Mouse (Mus musculus): ENCODE data around the gene Acaa1b. TPM values are rescaled to one million over a fixed set of nuclear protein-coding genes. Genes with fewer than 3 reads are reported as not detected.

Gene Acaa1b
- polyA plus RNA-seq, 1 experiment from 2014 or later: 27.6 TPM

- Histone ChIP-seq H3K27ac (ENCODE audit: low read length) (no peak overlapping the region), H3K4me1 (ENCODE audit: control insufficient read depth, low read depth, low read length) (no peaks in the 10 kb centered on the region), H3K4me3 (ENCODE audit: low read depth, low read length) (no peak overlapping the region), H3K4me2 (ENCODE audit: low read depth, low read length) (no peak overlapping the region), H3K9me3 (replicated peaks; ENCODE audit: control insufficient read depth, low read length) (no peaks in the 10 kb centered on the region), H3K9ac (ENCODE audit: low read depth, low read length) (no peak overlapping the region), H3K36me3 (ENCODE audit: control insufficient read depth, insufficient read depth) (no peaks in the 10 kb centered on the region), H3K27me3 (ENCODE audit: control insufficient read depth, insufficient read depth, low read depth, low read length) (no peaks in the 10 kb centered on the region)
- no peak for ATAC-seq (ENCODE audit: low read depth)
- 18% methylated on average over 5 of the region's 5 CpGs for WGBS (ENCODE audit: insufficient replicate concordance)
These were observed 7.3 kb downstream of the Acaa1b start for GRCm38 (mm10) chr9:119149601-119150000.

- Histone ChIP-seq H3K27ac (ENCODE audit: low read length) (no peak overlapping the region), H3K27me3 (ENCODE audit: control insufficient read depth, insufficient read depth, low read depth, low read length) (no peaks in the 10 kb centered on the region), H3K4me1 (ENCODE audit: control insufficient read depth, low read depth, low read length) (no peaks in the 10 kb centered on the region), H3K4me2 (ENCODE audit: low read depth, low read length) (no peak overlapping the region), H3K9me3 (replicated peaks; ENCODE audit: control insufficient read depth, low read length) (no peaks in the 10 kb centered on the region), H3K4me3 (ENCODE audit: low read depth, low read length) (no peak overlapping the region), H3K36me3 (ENCODE audit: control insufficient read depth, insufficient read depth) (no peaks in the 10 kb centered on the region), H3K9ac (ENCODE audit: low read depth, low read length) (no peak overlapping the region)
- no peak for ATAC-seq (ENCODE audit: low read depth)
- 53% methylated on average over 13 of the region's 13 CpGs for WGBS (ENCODE audit: insufficient replicate concordance)
These were observed 10.7 kb downstream of the Acaa1b start for GRCm38 (mm10) chr9:119146098-119146770.

- no peaks in the 10 kb centered on the region for H3K27me3 ChIP-seq (ENCODE audit: control insufficient read depth, insufficient read depth, low read depth, low read length)
- H3K27ac ChIP-seq (ENCODE audit: low read length): no peak overlapping the region
- H3K9me3 ChIP-seq (replicated peaks; ENCODE audit: control insufficient read depth, low read length): no peaks in the 10 kb centered on the region
- 57% methylated on average over 6 of the region's 6 CpGs for WGBS (ENCODE audit: insufficient replicate concordance)
- H3K4me3 ChIP-seq (ENCODE audit: low read depth, low read length): no peak overlapping the region
- H3K9ac ChIP-seq (ENCODE audit: low read depth, low read length): no peak overlapping the region
- no peak overlapping the region for H3K4me2 ChIP-seq (ENCODE audit: low read depth, low read length)
- ATAC-seq (ENCODE audit: low read depth): no peak
- H3K4me1 ChIP-seq (ENCODE audit: control insufficient read depth, low read depth, low read length): no peaks in the 10 kb centered on the region
- H3K36me3 ChIP-seq (ENCODE audit: control insufficient read depth, insufficient read depth): no peaks in the 10 kb centered on the region
These were observed 11.3 kb downstream of the Acaa1b start for GRCm38 (mm10) chr9:119145638-119146037.

DNA sequence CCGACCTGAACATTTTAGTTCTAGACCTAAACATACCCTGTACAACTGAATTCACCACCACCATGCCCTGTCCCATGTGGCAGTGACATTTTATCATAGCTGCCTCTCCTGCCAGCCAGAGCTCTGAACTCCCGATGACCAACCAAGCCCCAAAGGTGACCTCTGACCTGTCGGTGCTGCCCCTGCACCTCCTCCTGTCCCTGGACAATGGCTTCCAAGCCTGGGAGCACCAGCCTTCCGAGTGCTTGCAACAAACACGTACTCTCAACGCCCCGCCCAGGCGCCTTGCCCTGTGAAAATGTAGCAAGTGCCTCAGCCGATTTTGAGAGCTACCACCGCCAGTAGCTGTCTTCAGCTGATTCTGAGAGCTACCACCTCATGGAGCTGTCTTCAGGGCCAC lies 11.8 kb downstream of the Acaa1b start:
- Histone ChIP-seq H3K9me3 (replicated peaks; ENCODE audit: control insufficient read depth, low read length) (no peaks in the 10 kb centered on the region), H3K27ac (ENCODE audit: low read length) (no peak overlapping the region), H3K4me2 (ENCODE audit: low read depth, low read length) (no peak overlapping the region), H3K4me3 (ENCODE audit: low read depth, low read length) (no peak overlapping the region), H3K9ac (ENCODE audit: low read depth, low read length) (no peak overlapping the region), H3K36me3 (ENCODE audit: control insufficient read depth, insufficient read depth) (no peaks in the 10 kb centered on the region), H3K27me3 (ENCODE audit: control insufficient read depth, insufficient read depth, low read depth, low read length) (no peaks in the 10 kb centered on the region), H3K4me1 (ENCODE audit: control insufficient read depth, low read depth, low read length) (no peaks in the 10 kb centered on the region)
- WGBS (ENCODE audit: insufficient replicate concordance): 56% methylated on average over 10 of the region's 10 CpGs
- no peak for ATAC-seq (ENCODE audit: low read depth)

DNA sequence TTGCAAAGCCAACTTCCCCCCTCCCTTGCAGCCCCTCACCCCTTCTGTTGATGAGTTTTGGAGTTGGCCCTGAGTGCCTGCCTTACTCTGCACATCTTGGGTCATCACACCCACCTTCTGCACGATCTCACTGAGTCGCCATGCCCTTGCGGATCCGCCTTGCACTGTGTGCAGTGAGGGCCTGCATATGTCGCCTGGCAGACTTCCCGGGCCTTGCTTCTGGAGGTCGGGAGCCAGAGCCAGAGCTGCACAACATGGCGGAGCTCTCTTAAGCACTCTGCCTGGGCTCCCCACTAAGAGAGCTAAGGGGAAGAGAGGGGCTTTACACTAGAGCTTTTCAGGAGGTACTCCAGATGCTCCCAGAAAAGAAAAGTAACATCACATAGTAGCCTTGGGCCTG lies 12.2 kb downstream of the Acaa1b start:
- Histone ChIP-seq H3K4me1 (ENCODE audit: control insufficient read depth, low read depth, low read length) (no peaks in the 10 kb centered on the region), H3K4me3 (ENCODE audit: low read depth, low read length) (no peak overlapping the region), H3K4me2 (ENCODE audit: low read depth, low read length) (no peak overlapping the region), H3K36me3 (ENCODE audit: control insufficient read depth, insufficient read depth) (no peaks in the 10 kb centered on the region), H3K27me3 (ENCODE audit: control insufficient read depth, insufficient read depth, low read depth, low read length) (no peaks in the 10 kb centered on the region), H3K9ac (ENCODE audit: low read depth, low read length) (no peak overlapping the region), H3K27ac (ENCODE audit: low read length) (no peak overlapping the region), H3K9me3 (replicated peaks; ENCODE audit: control insufficient read depth, low read length) (no peaks in the 10 kb centered on the region)
- ATAC-seq (ENCODE audit: low read depth): no peak
- 66% methylated on average over 8 of the region's 8 CpGs for WGBS (ENCODE audit: insufficient replicate concordance)

GRCm38 (mm10) chr9:119143372-119143771 lies 13.5 kb downstream of the Acaa1b start:
- H3K36me3 ChIP-seq (ENCODE audit: control insufficient read depth, insufficient read depth): no peaks in the 10 kb centered on the region
- no peak overlapping the region for H3K4me2 ChIP-seq (ENCODE audit: low read depth, low read length)
- H3K4me1 ChIP-seq (ENCODE audit: control insufficient read depth, low read depth, low read length): no peaks in the 10 kb centered on the region
- H3K9me3 ChIP-seq (replicated peaks; ENCODE audit: control insufficient read depth, low read length): no peaks in the 10 kb centered on the region
- H3K9ac ChIP-seq (ENCODE audit: low read depth, low read length): no peak overlapping the region
- H3K27me3 ChIP-seq (ENCODE audit: control insufficient read depth, insufficient read depth, low read depth, low read length): no peaks in the 10 kb centered on the region
- no peak overlapping the region for H3K4me3 ChIP-seq (ENCODE audit: low read depth, low read length)
- ATAC-seq (ENCODE audit: low read depth): no peak
- H3K27ac ChIP-seq (ENCODE audit: low read length): no peak overlapping the region
- 57% methylated on average over 9 of the region's 9 CpGs for WGBS (ENCODE audit: insufficient replicate concordance)

DNA sequence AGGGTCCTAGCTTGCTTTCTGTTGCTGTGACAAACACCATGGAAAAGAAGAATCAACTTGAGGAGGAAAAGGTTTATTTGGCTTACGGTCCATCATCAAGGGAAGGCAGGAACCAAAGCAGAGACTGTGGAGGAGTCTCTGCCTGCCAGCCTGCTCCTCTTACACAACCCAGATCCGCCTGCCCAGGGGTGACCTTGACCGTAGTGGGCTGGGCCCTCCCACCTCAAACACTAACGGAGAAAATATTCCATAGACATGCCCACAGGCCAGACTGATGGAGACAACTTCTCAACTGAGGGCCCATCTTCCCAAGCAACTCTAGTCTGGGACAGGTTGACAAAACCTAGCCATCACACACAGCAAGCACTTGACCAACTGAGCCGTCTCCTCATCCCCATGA lies 14.8 kb downstream of the Acaa1b start:
- no peak overlapping the region for H3K4me2 ChIP-seq (ENCODE audit: low read depth, low read length)
- no peaks in the 10 kb centered on the region for H3K9me3 ChIP-seq (replicated peaks; ENCODE audit: control insufficient read depth, low read length)
- H3K36me3 ChIP-seq (ENCODE audit: control insufficient read depth, insufficient read depth): no peaks in the 10 kb centered on the region
- no peak overlapping the region for H3K4me3 ChIP-seq (ENCODE audit: low read depth, low read length)
- H3K27ac ChIP-seq (ENCODE audit: low read length): no peak overlapping the region
- no peaks in the 10 kb centered on the region for H3K4me1 ChIP-seq (ENCODE audit: control insufficient read depth, low read depth, low read length)
- no peak overlapping the region for H3K9ac ChIP-seq (ENCODE audit: low read depth, low read length)
- ATAC-seq (ENCODE audit: low read depth): no peak
- H3K27me3 ChIP-seq (ENCODE audit: control insufficient read depth, insufficient read depth, low read depth, low read length): no peaks in the 10 kb centered on the region
- 57% methylated on average over 5 of the region's 5 CpGs for WGBS (ENCODE audit: insufficient replicate concordance)

GRCm38 (mm10) chr9:119138836-119139235 lies 18.1 kb downstream of the Acaa1b start:
- no peaks in the 10 kb centered on the region for H3K4me1 ChIP-seq (ENCODE audit: control insufficient read depth, low read depth, low read length)
- H3K9me3 ChIP-seq (replicated peaks; ENCODE audit: control insufficient read depth, low read length): no peaks in the 10 kb centered on the region
- WGBS (ENCODE audit: insufficient replicate concordance): 53% methylated on average over 2 of the region's 2 CpGs
- no peak for ATAC-seq (ENCODE audit: low read depth)
- no peak overlapping the region for H3K4me3 ChIP-seq (ENCODE audit: low read depth, low read length)
- no peak overlapping the region for H3K9ac ChIP-seq (ENCODE audit: low read depth, low read length)
- no peaks in the 10 kb centered on the region for H3K27me3 ChIP-seq (ENCODE audit: control insufficient read depth, insufficient read depth, low read depth, low read length)
- H3K27ac ChIP-seq (ENCODE audit: low read length): no peak overlapping the region
- H3K36me3 ChIP-seq (ENCODE audit: control insufficient read depth, insufficient read depth): no peaks in the 10 kb centered on the region
- H3K4me2 ChIP-seq (ENCODE audit: low read depth, low read length): no peak overlapping the region

- H3K4me2 ChIP-seq (ENCODE audit: low read depth, low read length): no peak overlapping the region
- no peaks in the 10 kb centered on the region for H3K36me3 ChIP-seq (ENCODE audit: control insufficient read depth, insufficient read depth)
- no peak for ATAC-seq (ENCODE audit: low read depth)
- H3K9ac ChIP-seq (ENCODE audit: low read depth, low read length): no peak overlapping the region
- H3K9me3 ChIP-seq (replicated peaks; ENCODE audit: control insufficient read depth, low read length): no peaks in the 10 kb centered on the region
- H3K4me3 ChIP-seq (ENCODE audit: low read depth, low read length): no peak overlapping the region
- 27% methylated on average over 5 of the region's 5 CpGs for WGBS (ENCODE audit: insufficient replicate concordance)
- H3K4me1 ChIP-seq (ENCODE audit: control insufficient read depth, low read depth, low read length): no peaks in the 10 kb centered on the region
- H3K27me3 ChIP-seq (ENCODE audit: control insufficient read depth, insufficient read depth, low read depth, low read length): no peaks in the 10 kb centered on the region
- H3K27ac ChIP-seq (ENCODE audit: low read length): no peak overlapping the region
These were observed 26.2 kb downstream of the Acaa1b start for GRCm38 (mm10) chr9:119130692-119131091.
